Mouse (Mus musculus) adrenal gland, adult 18-20 months (tissue): ENCODE measurements around the gene Coro7. TPM values are rescaled to one million over a fixed set of nuclear protein-coding genes. Genes with fewer than 3 reads are reported as not detected.
A peak's percentile ranks its signal among the peaks of the same experiment; 100 is the strongest.
"Not testable (repeated sequence)": the region's sequence is repeated elsewhere in the genome, so short reads cannot be mapped to it uniquely, and the experiment has no call there.

Experiments
- DNase-seq, 2 experiments: peaks; one replicate each; pipeline ENCODE4 v3.0.0; 2021 to 2022; ENCODE audit warnings: low spot score in 2 of 2
- long read RNA-seq, 2 experiments: library from polyadenylated mRNA; stranded (forward); transcript quantifications; one replicate each; pipeline ENCODE4 v2.0.0; 2021
- total RNA-seq, 2 experiments: library from RNA; stranded (reverse); gene quantifications; 1 replicate in 1 of 2; 2 replicates in 1 of 2; pipeline ENCODE4 v1.2.3; 2021

Gene Coro7
- 10 to 100 TPM; 21.0 to 25.7 TPM for total RNA-seq
- long read RNA-seq, experiment 1, full-length matches to known transcripts = 8 of 23 reads
- long read RNA-seq, experiment 1, partial matches to known transcripts = 7 of 23 reads
- long read RNA-seq, experiment 1, other reads (novel, unspliced or antisense) = 8 of 23 reads
- long read RNA-seq, experiment 2, full-length matches to known transcripts = 5 of 17 reads
- long read RNA-seq, experiment 2, partial matches to known transcripts = 9 of 17 reads
- long read RNA-seq, experiment 2, other reads (novel, unspliced or antisense) = 3 of 17 reads

- DNase-seq = peak; percentile 75 to 82
These were observed at the start of gene Coro7 for GRCm38 (mm10) chr16:4679121-4680018. Gene Coro7 (minus strand): TSS chr16:4679777.

GRCm38 (mm10) chr16:4727963-4728362 is 48.4 kb upstream of the Coro7 start:
- no peak for DNase-seq

- DNase-seq = no peak
These were observed 47.9 kb upstream of the Coro7 start for GRCm38 (mm10) chr16:4727526-4727925.

- peak in 1 of 2 experiments; percentile 51 for DNase-seq
These were observed 47.1 kb upstream of the Coro7 start for GRCm38 (mm10) chr16:4726528-4727128.

- peak; percentile 97 for DNase-seq
These were observed 46.4 kb upstream of the Coro7 start, which contains the start of gene Hmox2 for GRCm38 (mm10) chr16:4725780-4726527. Gene Hmox2 (plus strand): TSS chr16:4726361.

- DNase-seq = no peak
These were observed 45.7 kb upstream of the Coro7 start for GRCm38 (mm10) chr16:4725266-4725665.

- no peak for DNase-seq
These were observed 43.3 kb upstream of the Coro7 start for GRCm38 (mm10) chr16:4722915-4723209.

GRCm38 (mm10) chr16:4722128-4722914 is 42.7 kb upstream of the Coro7 start:
- DNase-seq = no peak

- DNase-seq = peak; percentile 44 to 48
These were observed 39.4 kb upstream of the Coro7 start, which contains the start of gene Nmral1 for GRCm38 (mm10) chr16:4718753-4719518. Gene Nmral1 (minus strand): TSS chr16:4719356.

GRCm38 (mm10) chr16:4717866-4718265 is 38.3 kb upstream of the Coro7 start:
- DNase-seq = no peak

GRCm38 (mm10) chr16:4713861-4714710 is 34.5 kb upstream of the Coro7 start:
- DNase-seq = no peak

- DNase-seq = no peak
These were observed 31.6 kb upstream of the Coro7 start for GRCm38 (mm10) chr16:4711173-4711572.

GRCm38 (mm10) chr16:4705541-4705940 is 26.0 kb upstream of the Coro7 start:
- no peak for DNase-seq

GRCm38 (mm10) chr16:4702646-4703045 is 23.1 kb upstream of the Coro7 start:
- DNase-seq = no peak

- DNase-seq = no peak
These were observed 21.6 kb upstream of the Coro7 start for GRCm38 (mm10) chr16:4701211-4701610.

- not testable (repeated sequence) for DNase-seq
These were observed 9.8 kb upstream of the Coro7 start for GRCm38 (mm10) chr16:4689371-4689770.

- DNase-seq = no peak
These were observed 4.8 kb upstream of the Coro7 start for GRCm38 (mm10) chr16:4684457-4684791.

- peak; percentile 98 for DNase-seq
These were observed 4.2 kb upstream of the Coro7 start for GRCm38 (mm10) chr16:4683581-4684456.
